In the genomic region with DNA sequence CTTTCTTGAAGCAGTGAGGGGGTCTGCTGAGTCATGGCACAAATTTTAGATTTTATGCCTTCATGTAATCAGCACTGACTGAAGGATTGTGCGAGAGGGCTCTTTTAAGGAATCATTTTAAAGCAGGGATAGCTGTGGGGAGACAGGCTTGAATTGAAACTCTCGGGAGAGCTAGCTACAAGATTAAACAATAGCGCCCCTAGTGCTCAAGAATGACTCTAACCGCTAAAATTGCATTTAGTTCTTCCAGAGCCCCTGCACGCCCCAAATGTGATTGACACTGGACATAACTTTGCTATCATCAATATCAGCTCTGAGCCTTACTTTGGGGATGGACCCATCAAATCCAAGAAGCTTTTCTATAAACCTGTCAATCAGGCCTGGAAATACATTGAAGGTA, we compare ENCODE assay signal across 10 mouse cellular contexts.
DNase-seq lines count a peak whose midpoint lies in the region; TF ChIP-seq lines count a peak whose summit lies in the region.
"Had no signal": no experiment of that assay in that cellular context is flagged by ENCODE, and none has a peak within 500 bp of the region (broad histone marks: within the 10 kb centered on the region; RNA-seq: fewer than 3 reads in every experiment).

No protein-coding gene starts in this region.

- peak overlapping the region; percentile 44 for H3K27ac ChIP-seq in heart, adult 2 months
- H3K27ac ChIP-seq: stomach, embryonic 15.5 days had no signal

- no peak for DNase-seq in heart, adult 2 months
- DNase-seq in heart, adult 8-10 months (ENCODE audit: low spot score), result no peak
- DNase-seq in lung, adult 2 months, result no peak
- DNase-seq in lung, postnatal 4 days, result no peak
- DNase-seq in embryo, embryonic 9.5 days (ENCODE audit: extremely low spot score), result peak; percentile 22
- DNase-seq in retina, postnatal 7 days (ENCODE audit: low read depth, low spot score), result peak; percentile 5
- no peak for DNase-seq in frontal cortex, postnatal 10 days (ENCODE audit: low spot score in 2 of 2)
- no peak for DNase-seq in urinary bladder, postnatal 4 days (ENCODE audit: low spot score in 2 of 2)
- DNase-seq: cerebellum, adult 18-20 months had no signal

- H3K27me3 ChIP-seq in heart, adult 2 months (ENCODE audit: control insufficient read depth, insufficient read depth, low read length), result no peaks in the 10 kb centered on the region
- H3K27me3 ChIP-seq: stomach, embryonic 15.5 days had no signal

- H3K36me3 ChIP-seq in heart, adult 2 months (ENCODE audit: control insufficient read depth, insufficient read depth, low read length), result peaks cover 33% of the 10 kb centered on the region
- H3K36me3 ChIP-seq: stomach, embryonic 15.5 days had no signal

- H3K4me1 ChIP-seq in heart, adult 2 months (ENCODE audit: control insufficient read depth, insufficient read depth, low read length), result peaks cover 11% of the 10 kb centered on the region
- H3K4me1 ChIP-seq in lung, adult 2 months (ENCODE audit: control insufficient read depth, insufficient read depth, low read length), result peaks cover 19% of the 10 kb centered on the region
- H3K4me1 ChIP-seq: stomach, embryonic 15.5 days had no signal

- H3K9ac ChIP-seq in heart, adult 2 months (ENCODE audit: low read depth, low read length), result no peak overlapping the region
- H3K9ac ChIP-seq: stomach, embryonic 15.5 days had no signal

- 29% methylated on average over 5 of the region's 5 CpGs for WGBS in heart, adult 2 months
- WGBS in lung, adult 2 months, result 36% methylated on average over 5 of the region's 5 CpGs

- 0 out of 2 replicates have a peak, but pooled peaks cover 1% of the 10 kb centered on the region for H3K79me2 ChIP-seq in heart, adult 2 months (replicated peaks; ENCODE audit: control insufficient read depth, insufficient read depth, low read length)

- no peak overlapping the region for H3K4me3 ChIP-seq in heart, adult 2 months
- peak overlapping the region; percentile 43 for H3K4me3 ChIP-seq in lung, adult 2 months (replicated peaks; ENCODE audit: extremely low read depth, low read depth, low read length)
- H3K4me3 ChIP-seq: stomach, embryonic 15.5 days had no signal

- peak; percentile 61 for TF ChIP-seq CTCF in heart, adult 2 months (IDR thresholded peaks at IDR 0.05)
- no peak for TF ChIP-seq CTCF in lung, adult 2 months (IDR thresholded peaks at IDR 0.05; ENCODE audit: insufficient read depth, low read length)

- no peak for TF ChIP-seq EP300 in heart, adult 2 months (IDR thresholded peaks at IDR 0.05; ENCODE audit: insufficient read depth, low read depth, low read length)

- intact Hi-C loops in heart, adult 2 months (cut with DNase I), result loop anchor here (2.0 to 5.0 kb wide), 2 partner anchors 40 to 159 kb away; no protein-coding TSS in a partner anchor

- no peak for TF ChIP-seq POLR2A in heart, adult 2 months (IDR thresholded peaks at IDR 0.05; ENCODE audit: insufficient read depth, low read depth, low read length)
- TF ChIP-seq POLR2A in lung, adult 2 months (IDR thresholded peaks at IDR 0.05; ENCODE audit: borderline replicate concordance, extremely low read depth, low read depth, low read length), result no peak

Comparison
In these comparisons a context has a peak if more than half of its experiments do, and no peak if none do; other contexts are left out.
1. DNase-seq: peak in embryo, embryonic 9.5 days (single experiment) and retina, postnatal 7 days (single experiment); none in heart, adult 2 months (0 of 2), heart, adult 8-10 months (single experiment), lung, adult 2 months (single experiment), lung, postnatal 4 days (0 of 2), frontal cortex, postnatal 10 days (0 of 2) and urinary bladder, postnatal 4 days (0 of 2).